Mouse (Mus musculus) midbrain, embryonic 16.5 days (tissue): ENCODE data around the gene Dnajb2. TPM values are rescaled to one million over a fixed set of nuclear protein-coding genes. Genes with fewer than 3 reads are reported as not detected.

Experiments used
- ATAC-seq: fragments of 200-750 bp; cut with Nextera tagmentation; 2 replicates; pipeline ENCODE4 v1.8.0; 2017; ENCODE audit warnings: moderate TSS enrichment
- H3K27ac ChIP-seq: fragments of 300-500 bp; sonication (generic); 2 replicates; pipeline ENCODE4 v1.5.1; 2014; ENCODE audit warnings: mild to moderate bottlenecking, low read length, mixed read lengths
- H3K27me3 ChIP-seq: fragments of 300-500 bp; sonication (generic); 2 replicates; pipeline ENCODE4 v1.6.1; 2014; ENCODE audit warnings: low read depth, low read length, mixed read lengths; ENCODE audit not compliant: control insufficient read depth, insufficient read depth
- H3K36me3 ChIP-seq: fragments of 300-500 bp; sonication (generic); 2 replicates; pipeline ENCODE4 v1.6.1; 2014; ENCODE audit warnings: mild to moderate bottlenecking, low read length, moderate library complexity, mixed read lengths; ENCODE audit not compliant: control insufficient read depth, insufficient read depth
- H3K4me1 ChIP-seq: fragments of 300-500 bp; sonication (generic); 2 replicates; pipeline ENCODE4 v1.6.1; 2014; ENCODE audit warnings: mild to moderate bottlenecking, low read length, mixed read lengths; ENCODE audit not compliant: control insufficient read depth, insufficient read depth
- H3K4me2 ChIP-seq: fragments of 300-500 bp; sonication (generic); 2 replicates; pipeline ENCODE4 v1.6.1; 2014; ENCODE audit warnings: mild to moderate bottlenecking, low read length, mixed read lengths
- H3K4me3 ChIP-seq: fragments of 300-500 bp; sonication (generic); 2 replicates; pipeline ENCODE4 v1.5.1; 2014; ENCODE audit warnings: low read depth, mild to moderate bottlenecking, low read length, moderate library complexity, mixed read lengths
- H3K9ac ChIP-seq: fragments of 300-500 bp; sonication (generic); 2 replicates; pipeline ENCODE4 v1.6.1; 2014; ENCODE audit warnings: low read depth, low read length, mixed read lengths
- H3K9me3 ChIP-seq: fragments of 300-500 bp; sonication (generic); replicated peaks from 2 replicates; pipeline ENCODE4 v1.6.1; 2014; ENCODE audit warnings: mild to moderate bottlenecking, low read length, mixed read lengths; ENCODE audit not compliant: control insufficient read depth, poor library complexity, severe bottlenecking
- WGBS: fragments of 180-500 bp; shearing (Covaris S2); extraction: QIAGEN DNeasy Blood & Tissue Kit; methylation state at CpG from one replicate; pipeline ENCODE4 v1.1.7; 2014; 5-methylcytosine and 5-hydroxymethylcytosine counted together
- microRNA-seq: library from miRNA; unstranded; fragments of <30 nt; microRNA quantifications from one replicate; pipeline ENCODE4, GENCODE M21; 2017
- polyA plus RNA-seq: library from polyadenylated mRNA; unstranded; fragments of >200 nt; fragmentation: Nextera tagmentation; extraction: Ambion mirVana; gene quantifications from 2 replicates; pipeline ENCODE4 v1.2.1, GENCODE M21; 2015

Gene Dnajb2
- polyA plus RNA-seq, 1 experiment from 2014 or later, result 84.3 TPM

GRCm38 (mm10) chr1:75292476-75293330, 56.5 kb downstream of the Dnajb2 start:
- Histone ChIP-seq H3K4me1 (peaks cover 26% of the 10 kb centered on the region), H3K4me2 (no peak overlapping the region), H3K9ac (no peak overlapping the region), H3K9me3 (no peaks in the 10 kb centered on the region), H3K27me3 (no peaks in the 10 kb centered on the region), H3K27ac (no peak overlapping the region), H3K4me3 (no peak overlapping the region), H3K36me3 (no peaks in the 10 kb centered on the region)
- ATAC-seq, result no peak
- WGBS, result 66% methylated on average over 12 of the region's 12 CpGs

DNA sequence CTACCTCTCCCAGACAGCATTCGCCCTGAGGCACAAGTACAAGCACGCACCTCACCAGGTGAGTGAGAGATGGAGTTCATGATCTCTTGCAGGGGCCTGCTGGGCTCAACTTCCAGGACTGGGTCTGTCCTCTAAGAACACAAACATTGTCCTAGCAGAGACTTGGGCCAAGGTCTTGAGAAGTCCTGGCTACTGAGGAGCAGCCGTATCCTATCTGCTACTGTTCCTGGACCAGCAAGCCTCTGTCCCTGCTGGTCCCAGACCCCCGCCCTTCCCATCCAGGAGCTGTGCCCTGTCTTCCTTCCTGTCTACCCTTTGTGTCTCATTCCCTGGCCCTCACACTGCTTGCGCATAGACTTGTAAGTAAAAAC, 57.1 kb downstream of the Dnajb2 start:
- no peaks in the 10 kb centered on the region for H3K9me3 ChIP-seq
- H3K4me2 ChIP-seq, result no peak overlapping the region
- peaks cover 24% of the 10 kb centered on the region for H3K4me1 ChIP-seq
- no peak overlapping the region for H3K27ac ChIP-seq
- H3K27me3 ChIP-seq, result no peaks in the 10 kb centered on the region
- no peak overlapping the region for H3K9ac ChIP-seq
- no peaks in the 10 kb centered on the region for H3K36me3 ChIP-seq
- no peak for ATAC-seq
- WGBS, result 84% methylated on average over 5 of the region's 5 CpGs
- no peak overlapping the region for H3K4me3 ChIP-seq

DNA sequence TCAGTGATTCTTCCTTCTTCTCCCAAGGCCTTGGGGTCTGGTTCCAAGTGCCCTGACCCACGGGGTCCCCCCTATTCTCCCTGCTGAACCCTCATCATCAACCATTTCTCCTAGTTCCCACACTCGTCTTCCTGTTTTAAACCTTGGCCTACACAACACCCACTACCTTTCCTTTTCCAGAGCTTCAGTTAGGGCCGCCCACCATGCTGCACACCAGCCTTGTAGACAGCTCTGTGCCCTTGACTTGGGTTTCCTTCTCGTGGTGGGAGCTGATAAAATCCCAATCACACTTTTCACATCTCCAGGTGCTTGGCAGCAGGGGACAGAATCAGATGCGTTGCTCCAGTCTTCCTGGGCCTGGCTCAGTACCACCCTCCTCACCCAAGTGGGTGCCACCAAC, 58.1 kb downstream of the Dnajb2 start:
- no peak overlapping the region for H3K4me2 ChIP-seq
- peaks cover 14% of the 10 kb centered on the region for H3K4me1 ChIP-seq
- H3K36me3 ChIP-seq, result no peaks in the 10 kb centered on the region
- no peaks in the 10 kb centered on the region for H3K27me3 ChIP-seq
- no peak for ATAC-seq
- no peaks in the 10 kb centered on the region for H3K9me3 ChIP-seq
- 84% methylated on average over 5 of the region's 5 CpGs for WGBS
- no peak overlapping the region for H3K9ac ChIP-seq
- H3K27ac ChIP-seq, result no peak overlapping the region
- H3K4me3 ChIP-seq, result no peak overlapping the region

Small RNA genes lying within 50 kb of the gene (microRNA-seq; reads per million reads assigned to microRNA genes)
- gene Gm27943, result not detected

Other genes starting within 250 kb of the Dnajb2 start
- gene Nhej1, start 111.2 kb upstream of the Dnajb2 start, polyA plus RNA-seq, result 5.1 and 5.2 TPM in 2 replicates
- not detected in 2 replicates for gene Slc23a3, start 102.5 kb upstream of the Dnajb2 start, polyA plus RNA-seq
- 52.5 and 54.0 TPM in 2 replicates for gene Cnppd1, start 93.7 kb upstream of the Dnajb2 start, polyA plus RNA-seq
- 134 and 138 TPM in 2 replicates for gene Retreg2, start 93.6 kb upstream of the Dnajb2 start, polyA plus RNA-seq
- gene Zfand2b, start 67.8 kb upstream of the Dnajb2 start, polyA plus RNA-seq, result 38.2 and 41.8 TPM in 2 replicates
- 57.1 and 57.7 TPM in 2 replicates for gene Abcb6, start 56.0 kb upstream of the Dnajb2 start, polyA plus RNA-seq
- 27.2 and 29.5 TPM in 2 replicates for gene Ankzf1, start 44.3 kb upstream of the Dnajb2 start, polyA plus RNA-seq
- gene Atg9a, start 44.2 kb upstream of the Dnajb2 start, polyA plus RNA-seq, result 59.0 and 60.8 TPM in 2 replicates
- 23.0 and 25.4 TPM in 2 replicates for gene Glb1l, start 25.6 kb upstream of the Dnajb2 start, polyA plus RNA-seq
- gene Stk16, start 25.6 kb upstream of the Dnajb2 start, polyA plus RNA-seq, result 147 and 154 TPM in 2 replicates
- gene Tuba4a, start 16.5 kb upstream of the Dnajb2 start, polyA plus RNA-seq, result 11.2 and 22.2 TPM in 2 replicates
- gene A630095N17Rik, start 4.3 kb upstream of the Dnajb2 start, polyA plus RNA-seq, result not detected in 2 replicates
- 26.3 and 33.4 TPM in 2 replicates for gene Ptprn, start 28.1 kb downstream of the Dnajb2 start, polyA plus RNA-seq
- gene Resp18, start 42.0 kb downstream of the Dnajb2 start, polyA plus RNA-seq, result 209 and 241 TPM in 2 replicates
- gene Dnpep, start 81.6 kb downstream of the Dnajb2 start, polyA plus RNA-seq, result 136 and 145 TPM in 2 replicates
- gene Des, start 123.9 kb downstream of the Dnajb2 start, polyA plus RNA-seq, result 1.2 and 1.7 TPM in 2 replicates
- 17.7 and 20.8 TPM in 2 replicates for gene Speg, start 138.9 kb downstream of the Dnajb2 start, polyA plus RNA-seq
- gene Gmppa, start 199.5 kb downstream of the Dnajb2 start, polyA plus RNA-seq, result 79.7 and 81.3 TPM in 2 replicates
- 45.4 and 54.8 TPM in 2 replicates for gene Asic4, start 214.0 kb downstream of the Dnajb2 start, polyA plus RNA-seq
- 34.8 and 37.5 TPM in 2 replicates for gene Chpf, start 242.9 kb downstream of the Dnajb2 start, polyA plus RNA-seq
- gene Tmem198, start 243.1 kb downstream of the Dnajb2 start, polyA plus RNA-seq, result 52.0 and 56.7 TPM in 2 replicates